Mouse (Mus musculus) forebrain, embryonic 11.5 days (tissue): ENCODE measurements at regions not wholly inside any gene's neighbourhood (a gene's known extent, or its start where the extent isn't known, plus 50 kb on each side); places are given as distances from the start of the nearest gene placed in this dataset.

ENCODE experiments used
- ATAC-seq: fragments of 200-750 bp; cut with Nextera tagmentation; replicated peaks from 2 replicates; pipeline ENCODE4 v1.8.0; 2017; ENCODE audit warnings: moderate TSS enrichment; ENCODE audit not compliant: low FRiP score
- DNase-seq: peaks from one replicate; pipeline ENCODE4 v3.0.0-alpha.2; 2017; ENCODE audit warnings: low spot score
- H3K27ac ChIP-seq: fragments of 300-500 bp; sonication (generic); 2 replicates; pipeline ENCODE4 v1.5.1; 2014; ENCODE audit warnings: low read depth, low read length
- H3K27me3 ChIP-seq: fragments of 300-500 bp; sonication (generic); 2 replicates; pipeline ENCODE4 v1.6.1; 2014; ENCODE audit warnings: mild to moderate bottlenecking, low read length, mixed read lengths; ENCODE audit not compliant: control insufficient read depth, insufficient read depth
- H3K36me3 ChIP-seq: fragments of 300-500 bp; sonication (generic); 2 replicates; pipeline ENCODE4 v1.6.1; 2014; ENCODE audit warnings: mild to moderate bottlenecking, low read length, moderate library complexity, mixed read lengths; ENCODE audit not compliant: control insufficient read depth, insufficient read depth
- H3K4me1 ChIP-seq: fragments of 300-500 bp; sonication (generic); replicated peaks from 2 replicates; pipeline ENCODE4 v1.6.1; 2014; ENCODE audit warnings: low read length, mixed read lengths; ENCODE audit not compliant: control insufficient read depth, insufficient read depth
- H3K4me2 ChIP-seq: fragments of 300-500 bp; sonication (generic); 2 replicates; pipeline ENCODE4 v1.6.1; 2014; ENCODE audit warnings: low read depth, mild to moderate bottlenecking, low read length, moderate library complexity, mixed read lengths; ENCODE audit not compliant: severe bottlenecking
- H3K4me3 ChIP-seq: fragments of 300-500 bp; sonication (generic); 2 replicates; pipeline ENCODE4 v1.5.1; 2014; ENCODE audit warnings: low read depth, low read length
- H3K9ac ChIP-seq: fragments of 300-500 bp; sonication (generic); 2 replicates; pipeline ENCODE4 v1.6.1; 2014; ENCODE audit warnings: low read length
- H3K9me3 ChIP-seq: fragments of 300-500 bp; sonication (generic); 2 replicates; pipeline ENCODE4 v1.6.1; 2016; ENCODE audit warnings: low read length, mixed read lengths; ENCODE audit not compliant: control insufficient read depth
- WGBS: fragments of 180-500 bp; shearing (Covaris S2); extraction: QIAGEN DNeasy Blood & Tissue Kit; methylation state at CpG from one replicate; pipeline ENCODE4 v1.1.7; 2014; 5-methylcytosine and 5-hydroxymethylcytosine counted together

DNA sequence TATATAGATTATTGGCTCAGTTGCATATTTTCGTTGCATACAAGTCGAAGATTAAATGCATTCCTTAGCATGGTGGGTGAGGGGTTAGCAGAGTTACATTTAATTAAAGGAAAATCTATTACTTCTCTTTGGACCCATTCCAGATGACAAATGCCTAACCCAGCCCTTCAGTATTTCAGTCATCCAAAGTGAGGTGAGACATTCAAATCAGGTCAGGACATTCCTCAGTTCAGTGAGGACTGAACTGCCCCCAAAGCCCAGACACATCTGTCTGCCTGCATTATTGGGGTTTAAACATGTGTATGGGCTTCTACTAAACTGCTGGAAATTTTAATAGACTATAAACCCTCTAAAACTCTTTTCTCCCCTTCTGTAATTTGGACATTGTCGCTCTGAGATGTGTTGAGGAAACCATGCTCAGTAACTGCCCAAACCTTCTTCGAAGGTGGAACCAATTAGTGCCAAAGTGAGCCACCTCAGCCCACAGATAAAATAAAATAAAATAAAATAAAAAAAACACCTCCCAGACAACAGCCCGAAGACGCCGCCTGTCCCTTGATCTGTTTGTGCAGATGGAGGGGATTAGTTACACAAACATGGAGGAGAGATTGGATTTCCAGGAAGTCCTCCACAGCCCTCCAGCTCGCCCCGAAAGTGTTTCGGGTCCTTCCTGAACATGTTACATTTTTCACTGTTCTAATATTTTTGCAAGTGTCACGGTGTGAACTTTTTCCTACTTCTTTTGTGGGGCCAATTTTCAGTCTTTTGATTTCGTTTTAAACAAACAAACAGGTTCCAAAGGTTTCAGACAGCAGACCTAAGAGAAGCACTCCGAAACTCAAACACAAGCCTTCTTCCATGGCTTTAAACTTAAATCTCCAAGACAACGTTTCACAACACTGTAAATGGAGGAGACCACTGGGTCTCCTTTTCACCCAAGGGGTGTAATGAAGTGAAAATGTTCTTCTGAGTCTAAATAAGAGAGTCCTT, 65.6 kb upstream of the Kdr start:
- DNase-seq, result no peak
- no peak overlapping the region for H3K4me3 ChIP-seq

GRCm38 (mm10) chr5:76040454-76041203, 62.4 kb upstream of the Kdr start:
- Histone ChIP-seq H3K4me1 (no peaks in the 10 kb centered on the region), H3K9me3 (no peaks in the 10 kb centered on the region; the same call in 1 of the 2 replicates), H3K27me3 (no peaks in the 10 kb centered on the region), H3K27ac (no peak overlapping the region), H3K36me3 (no peaks in the 10 kb centered on the region), H3K4me2 (no peak overlapping the region), H3K4me3 (no peak overlapping the region), H3K9ac (no peak overlapping the region)
- 72% methylated on average over 10 of the region's 10 CpGs for WGBS
- DNase-seq (no peak), ATAC-seq (no peak)

More for the DNA sequence above, 65.6 kb upstream of the Kdr start:
- H3K36me3 ChIP-seq, result no peaks in the 10 kb centered on the region
- H3K9ac ChIP-seq, result no peak overlapping the region
- ATAC-seq, result no peak
- WGBS, result 78% methylated on average over 14 of the region's 14 CpGs
- H3K27me3 ChIP-seq, result no peaks in the 10 kb centered on the region
- no peak overlapping the region for H3K27ac ChIP-seq
- H3K4me1 ChIP-seq, result no peaks in the 10 kb centered on the region
- no peaks in the 10 kb centered on the region; the same call in 1 of the 2 replicates for H3K9me3 ChIP-seq
- H3K4me2 ChIP-seq, result no peak overlapping the region

- no peak for ATAC-seq
- WGBS, result 56% methylated on average over 4 of the region's 4 CpGs
- Histone ChIP-seq H3K4me2 (no peak overlapping the region), H3K36me3 (no peaks in the 10 kb centered on the region), H3K4me3 (no peak overlapping the region), H3K4me1 (no peaks in the 10 kb centered on the region), H3K9me3 (no peaks in the 10 kb centered on the region), H3K27ac (no peak overlapping the region), H3K9ac (no peak overlapping the region), H3K27me3 (no peaks in the 10 kb centered on the region)
- DNase-seq, result no peak
Measured at GRCm38 (mm10) chr5:76028729-76029128, 50.5 kb upstream of the Kdr start.
